Mouse (Mus musculus): ENCODE measurements around the gene Ugt3a2. TPM values are rescaled to one million over a fixed set of nuclear protein-coding genes. Genes with fewer than 3 reads are reported as not detected.

Gene Ugt3a2
- total and polyA plus RNA-seq, 3 experiments: not detected

DNA sequence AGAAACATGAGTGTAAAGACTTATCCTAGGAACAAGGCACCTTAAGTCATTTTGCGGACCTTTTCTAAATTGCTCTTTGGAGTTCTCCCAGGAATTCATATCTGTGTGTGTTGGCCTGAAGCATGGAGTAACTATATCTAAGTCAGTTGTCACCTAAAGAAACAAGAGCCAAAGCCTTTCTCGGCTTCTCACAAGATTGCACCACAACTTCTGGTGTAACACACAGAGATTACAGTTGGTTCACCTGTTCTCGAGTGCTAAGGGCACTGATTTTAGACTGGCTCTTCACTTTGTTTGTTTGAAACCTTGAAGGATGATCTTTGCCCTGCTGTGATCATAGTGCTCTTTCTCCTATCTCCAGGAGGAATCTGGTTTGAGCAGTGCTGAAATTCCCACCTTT, 74.1 kb downstream of the Ugt3a2 start:
- Histone ChIP-seq H3K36me3 (replicated peaks in 1 of 2; ENCODE audit: control insufficient read depth in 1 of 2, insufficient read depth in 1 of 2, low read length in 1 of 2) (no peaks in the 10 kb centered on the region), H3K79me2 (replicated peaks; ENCODE audit: control insufficient read depth, extremely low read depth, insufficient read depth, poor library complexity, severe bottlenecking) (no peaks in the 10 kb centered on the region), H3K9me3 (replicated peaks; ENCODE audit: low read length) (no peaks in the 10 kb centered on the region), H3K4me1 (ENCODE audit: control insufficient read depth in 1 of 2, insufficient read depth in 2 of 2) (no peaks in the 10 kb centered on the region), H3K9ac (ENCODE audit: insufficient read depth, low read depth) (no peak overlapping the region), H3K4me3 (replicated peaks in 1 of 3; ENCODE audit: low read depth in 2 of 3, low read length in 2 of 3, poor library complexity in 1 of 3) (no peak overlapping the region), H3K4me2 (ENCODE audit: insufficient read depth, low read depth, poor library complexity, severe bottlenecking) (no peak overlapping the region), H3K27me3 (replicated peaks) (no peaks in the 10 kb centered on the region), H3K27ac (ENCODE audit: insufficient read depth, low read depth) (no peak overlapping the region)
- in situ Hi-C loops (cut with MboI; ENCODE audit: low pct_ligation_motif_present, low pct_unique_long_range_greater_than_20kb, low sequenced_read_pairs) (no loop called here), dilution Hi-C loops (cut with MboI; ENCODE audit: extremely low pct_ligation_motif_present, extremely low pct_unique_long_range_greater_than_20kb, low sequenced_read_pairs) (no loop called here)
- DNase-seq (ENCODE audit: extremely low read depth): no peak
- no peak for TF ChIP-seq TCF12 (IDR thresholded peaks at IDR 0.05; ENCODE audit: low read depth, low read length)
- TF ChIP-seq SMC3 (IDR thresholded peaks at IDR 0.05; ENCODE audit: low read depth, low read length): no peak
- no peak for TF ChIP-seq MEF2A (IDR thresholded peaks at IDR 0.05; ENCODE audit: borderline replicate concordance, low read depth, low read length)
- no peak for TF ChIP-seq UBTF (IDR thresholded peaks at IDR 0.05; ENCODE audit: low read depth, low read length)
- no peak for TF ChIP-seq KAT2A (IDR thresholded peaks at IDR 0.05; ENCODE audit: insufficient replicate concordance, low read length)
- TF ChIP-seq MAX (IDR thresholded peaks at IDR 0.05; ENCODE audit: low read length): no peak
- TF ChIP-seq HCFC1 (IDR thresholded peaks at IDR 0.05; ENCODE audit: low read depth, low read length): no peak
- no peak for TF ChIP-seq ELF1 (IDR thresholded peaks at IDR 0.05; ENCODE audit: low read depth, low read length)
- TF ChIP-seq USF2 (conservative IDR thresholded peaks at IDR 0.05; ENCODE audit: low read depth, low read length): no peak
- TF ChIP-seq RCOR1 (conservative IDR thresholded peaks at IDR 0.05; ENCODE audit: low read depth, low read length): no peak
- TF ChIP-seq GABPA (IDR thresholded peaks at IDR 0.05; ENCODE audit: insufficient replicate concordance, low read depth, low read length): no peak
- TF ChIP-seq SIN3A (IDR thresholded peaks at IDR 0.05; ENCODE audit: low read length): no peak
- no peak for TF ChIP-seq CTCF (conservative IDR thresholded peaks at IDR 0.05 in 1 of 2, IDR thresholded peaks at IDR 0.05 in 1 of 2; ENCODE audit: low read depth in 2 of 2, low read length in 2 of 2)
- TF ChIP-seq BHLHE40 (IDR thresholded peaks at IDR 0.05; ENCODE audit: low read depth, low read length): no peak
- no peak for TF ChIP-seq MAFK (IDR thresholded peaks at IDR 0.05; ENCODE audit: insufficient replicate concordance, low read length)
- TF ChIP-seq E2F4 (IDR thresholded peaks at IDR 0.05; ENCODE audit: insufficient replicate concordance, low read depth, low read length): no peak
- TF ChIP-seq IRF4 (IDR thresholded peaks at IDR 0.05; ENCODE audit: low read depth, low read length): no peak
- TF ChIP-seq NELFE (IDR thresholded peaks at IDR 0.05; ENCODE audit: low read depth, low read length): no peak
- TF ChIP-seq NRF1 (IDR thresholded peaks at IDR 0.05; ENCODE audit: low read depth, low read length): no peak

Other genes with a start within 250 kb of the Ugt3a2 start
- 8.1 and 9.1 TPM in 2 replicates for gene Lmbrd2, start 195.0 kb upstream of the Ugt3a2 start, total RNA-seq (2012; rRNA removed)
- gene Lmbrd2, start 195.0 kb upstream of the Ugt3a2 start, total RNA-seq (2014; rRNA removed): 6.6 and 7.9 TPM in 2 replicates
- 8.0 and 9.7 TPM in 2 replicates for gene Lmbrd2, start 195.0 kb upstream of the Ugt3a2 start, polyA plus RNA-seq (2012; ENCODE audit: insufficient read length, low read depth)
- 14.1 and 18.6 TPM in 2 replicates for gene Skp2, start 180.1 kb upstream of the Ugt3a2 start, total RNA-seq (2012; rRNA removed)
- 23.2 and 23.4 TPM in 2 replicates for gene Skp2, start 180.1 kb upstream of the Ugt3a2 start, total RNA-seq (2014; rRNA removed)
- gene Skp2, start 180.1 kb upstream of the Ugt3a2 start, polyA plus RNA-seq (2012; ENCODE audit: insufficient read length, low read depth): 20.6 and 23.1 TPM in 2 replicates
- not detected in 2 replicates for gene Ugt3a1, start 58.7 kb upstream of the Ugt3a2 start, total RNA-seq (2012; rRNA removed)
- not detected in 2 replicates for gene Ugt3a1, start 58.7 kb upstream of the Ugt3a2 start, total RNA-seq (2014; rRNA removed)
- gene Ugt3a1, start 58.7 kb upstream of the Ugt3a2 start, polyA plus RNA-seq (2012; ENCODE audit: insufficient read length, low read depth): not detected in 2 replicates
- 5.0 and 5.7 TPM in 2 replicates for gene Capsl, start 100.5 kb downstream of the Ugt3a2 start, total RNA-seq (2012; rRNA removed)
- 1.2 TPM in 2 replicates for gene Capsl, start 100.5 kb downstream of the Ugt3a2 start, total RNA-seq (2014; rRNA removed)
- gene Capsl, start 100.5 kb downstream of the Ugt3a2 start, polyA plus RNA-seq (2012; ENCODE audit: insufficient read length, low read depth): 1.6 and 2.2 TPM in 2 replicates
- gene Il7r, start 194.6 kb downstream of the Ugt3a2 start, total RNA-seq (2012; rRNA removed): 0.04 and 0.25 TPM in 2 replicates
- 0.13 and 0.14 TPM in 2 replicates for gene Il7r, start 194.6 kb downstream of the Ugt3a2 start, total RNA-seq (2014; rRNA removed)
- gene Il7r, start 194.6 kb downstream of the Ugt3a2 start, polyA plus RNA-seq (2012; ENCODE audit: insufficient read length, low read depth): 0.13 and 0.23 TPM in 2 replicates